Mouse (Mus musculus) embryonic fibroblast, embryonic 13.5 days (primary cell): ENCODE data around the gene Hip1r. TPM values are rescaled to one million over a fixed set of nuclear protein-coding genes. Genes with fewer than 3 reads are reported as not detected.

ENCODE experiments used
- H3K27ac ChIP-seq: 2 replicates; pipeline ENCODE4 v1.5.1; 2012; ENCODE audit warnings: low read length, control low read depth, inconsistent platforms; ENCODE audit not compliant: insufficient read depth
- H3K4me1 ChIP-seq: 2 replicates; pipeline ENCODE4 v1.6.1; 2011; ENCODE audit warnings: low read length; ENCODE audit not compliant: control insufficient read depth, insufficient read depth
- H3K4me3 ChIP-seq: 2 replicates; pipeline ENCODE4 v1.5.1; 2011; ENCODE audit warnings: mild to moderate bottlenecking, control low read depth, low read length; ENCODE audit not compliant: insufficient read depth
- CTCF ChIP-seq: IDR thresholded peaks from 2 replicates; pipeline ENCODE4 v1.5.1; 2011; ENCODE audit warnings: mild to moderate bottlenecking, control low read depth, low read length, moderate library complexity, borderline replicate concordance; ENCODE audit not compliant: insufficient read depth
- POLR2A ChIP-seq: IDR thresholded peaks from 2 replicates; pipeline ENCODE4 v1.6.1; 2011; ENCODE audit warnings: low read depth, mild to moderate bottlenecking, control low read depth, low read length, moderate library complexity
- polyA plus RNA-seq: library from polyadenylated mRNA; stranded (reverse); fragments of >200 nt; gene quantifications from 2 replicates; pipeline ENCODE4 v1.2.4, GENCODE M21; 2011; ENCODE audit warnings: low read depth; ENCODE audit not compliant: missing spikeins, insufficient read length

Hip1r gene
- polyA plus RNA-seq, 1 experiment, result 5.9 TPM

DNA sequence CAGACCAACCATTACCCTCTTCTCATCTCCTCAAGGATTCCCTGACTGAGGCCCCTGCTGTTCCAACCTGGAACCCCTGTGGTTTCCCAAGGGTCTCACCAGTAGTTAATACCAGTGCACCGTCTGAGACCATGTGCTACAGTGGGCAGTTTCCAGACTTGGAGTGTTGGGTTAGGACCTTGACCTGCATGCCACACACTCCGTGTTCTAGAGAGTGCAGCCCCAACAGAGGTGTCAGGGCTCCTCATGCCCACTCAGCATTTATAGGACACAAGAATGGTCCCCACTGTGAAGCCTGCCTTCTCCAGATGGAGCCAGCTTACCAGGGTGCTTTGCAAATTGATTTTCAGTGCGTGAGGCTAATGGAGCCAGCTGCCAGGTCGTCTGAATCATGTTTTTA lies 29.9 kb downstream of the Hip1r start:
- Histone ChIP-seq H3K4me1 (peaks cover 9% of the 10 kb centered on the region), H3K4me3 (no peak overlapping the region), H3K27ac (no peak overlapping the region)
- TF ChIP-seq CTCF (no peak), POLR2A (no peak)

DNA sequence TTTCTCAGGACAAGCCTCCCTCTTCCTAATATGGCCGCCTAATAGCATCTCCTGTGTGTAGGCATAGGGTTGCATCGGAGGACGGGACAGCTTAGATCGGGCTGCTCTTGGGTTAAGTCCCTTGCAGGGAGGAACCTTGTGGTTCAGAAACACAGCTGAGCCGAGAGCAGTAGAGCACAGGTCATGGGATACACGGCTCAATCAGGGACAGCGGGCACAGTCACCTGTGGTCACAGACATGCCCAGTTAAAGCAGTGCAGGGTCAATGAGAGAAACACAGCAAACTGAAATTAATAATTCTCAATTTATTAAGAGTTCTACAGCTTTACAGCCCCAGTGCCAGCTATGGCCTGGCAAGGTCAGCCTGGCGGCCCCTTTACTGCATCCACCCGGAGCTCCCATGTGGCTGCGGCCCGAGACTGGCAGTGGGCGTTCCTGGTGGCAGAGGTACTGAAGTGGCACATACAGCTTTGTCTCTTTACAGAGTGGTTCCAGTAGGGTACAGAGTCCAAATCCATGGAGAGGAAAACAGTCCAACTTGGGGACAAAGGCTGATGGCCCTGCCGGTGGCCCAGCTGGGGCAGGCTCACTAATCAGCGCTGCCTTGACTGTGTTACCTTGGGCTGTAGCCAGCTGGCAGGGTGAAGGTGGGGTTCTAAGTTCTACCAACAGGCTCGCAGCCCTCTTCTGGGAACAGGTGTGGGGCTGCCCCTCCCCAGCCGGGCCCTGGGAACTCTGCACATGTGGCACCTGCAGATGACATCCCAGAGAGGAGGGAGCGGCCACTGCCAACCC lies 31.1 kb downstream of the Hip1r start:
- no peak overlapping the region for H3K4me3 ChIP-seq
- peaks cover 9% of the 10 kb centered on the region for H3K4me1 ChIP-seq
- no peak overlapping the region for H3K27ac ChIP-seq
- no peak for TF ChIP-seq POLR2A
- TF ChIP-seq CTCF, result no peak

DNA sequence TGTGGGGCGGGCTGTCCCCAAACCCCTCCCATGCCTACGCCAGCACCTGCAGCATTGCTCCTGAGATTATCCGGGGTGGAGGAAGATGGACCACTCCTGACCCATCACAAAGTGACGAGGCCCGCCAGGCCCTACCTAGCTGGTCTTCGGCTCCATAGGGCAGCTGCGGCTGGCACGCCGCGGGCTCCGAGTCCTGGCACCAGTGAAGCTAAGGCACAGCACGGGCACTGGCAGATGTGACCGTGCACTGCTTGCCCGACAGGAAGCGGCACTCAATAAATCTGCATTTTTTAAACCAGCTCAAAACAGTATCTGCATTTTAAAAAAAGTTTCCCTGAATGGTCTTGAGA lies 31.7 kb downstream of the Hip1r start:
- TF ChIP-seq CTCF (no peak), POLR2A (no peak)
- Histone ChIP-seq H3K27ac (no peak overlapping the region), H3K4me3 (no peak overlapping the region), H3K4me1 (peaks cover 9% of the 10 kb centered on the region)

DNA sequence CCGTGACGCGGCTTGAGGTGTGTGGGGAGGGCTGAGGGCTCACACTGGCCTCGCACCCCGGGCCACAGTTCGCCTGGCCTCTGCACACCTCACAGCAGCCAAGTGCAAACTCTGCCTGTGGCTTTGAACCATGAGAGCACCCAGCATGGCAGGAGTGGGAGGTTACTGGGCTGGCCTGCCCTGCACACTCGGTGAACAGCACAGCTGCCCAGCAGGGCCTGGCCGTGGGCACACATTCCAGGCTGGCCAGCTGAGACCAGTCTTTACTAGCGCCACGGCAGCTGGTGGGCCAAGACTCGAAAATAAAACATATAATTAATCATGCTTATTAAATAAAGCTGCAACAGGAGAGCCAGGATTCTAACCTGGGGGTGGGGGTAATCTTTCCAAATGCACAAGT lies 32.2 kb downstream of the Hip1r start:
- TF ChIP-seq POLR2A (no peak), CTCF (no peak)
- no peak overlapping the region for H3K27ac ChIP-seq
- H3K4me1 ChIP-seq, result peaks cover 9% of the 10 kb centered on the region
- no peak overlapping the region for H3K4me3 ChIP-seq

DNA sequence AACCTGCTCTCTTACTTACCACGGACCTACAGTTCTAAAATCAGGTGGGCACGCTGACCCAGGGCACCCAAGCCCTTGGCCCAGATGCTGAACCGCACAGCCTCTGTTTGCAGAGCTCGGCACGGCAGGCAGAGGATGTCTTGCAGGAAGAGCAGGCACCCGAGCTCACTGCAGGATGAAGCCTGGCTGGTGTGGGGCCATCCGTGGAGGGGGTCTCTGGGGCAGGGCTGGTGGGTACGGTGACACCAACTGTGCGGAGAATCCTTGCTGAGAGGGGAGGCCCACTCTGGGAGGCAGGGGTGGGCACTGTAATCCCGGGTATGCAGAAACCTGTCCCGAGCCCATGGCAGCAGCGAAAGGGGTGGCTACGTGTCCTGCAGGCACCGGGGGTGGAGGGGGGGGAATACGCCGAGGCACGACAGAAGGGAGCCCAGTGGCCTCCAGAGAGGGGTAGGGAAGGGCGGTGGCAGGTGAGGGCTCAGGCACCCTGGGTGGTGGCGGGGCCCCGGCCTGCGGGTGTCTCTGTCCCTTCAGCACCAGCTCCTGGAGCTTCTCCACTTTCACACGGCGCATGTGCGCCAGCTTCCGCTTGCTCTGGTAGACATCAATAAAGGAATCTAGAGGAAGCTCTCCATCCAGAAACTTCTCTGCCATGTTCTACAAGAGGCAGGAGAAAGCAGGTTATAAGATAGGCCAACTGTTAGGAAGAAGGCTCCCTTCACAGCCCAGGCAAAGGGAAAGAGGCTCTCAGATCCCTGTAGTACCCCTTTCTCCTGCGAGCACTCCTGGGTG lies 32.9 kb downstream of the Hip1r start:
- Histone ChIP-seq H3K27ac (no peak overlapping the region), H3K4me1 (peaks cover 9% of the 10 kb centered on the region), H3K4me3 (no peak overlapping the region)
- no peak for TF ChIP-seq CTCF
- no peak for TF ChIP-seq POLR2A

DNA sequence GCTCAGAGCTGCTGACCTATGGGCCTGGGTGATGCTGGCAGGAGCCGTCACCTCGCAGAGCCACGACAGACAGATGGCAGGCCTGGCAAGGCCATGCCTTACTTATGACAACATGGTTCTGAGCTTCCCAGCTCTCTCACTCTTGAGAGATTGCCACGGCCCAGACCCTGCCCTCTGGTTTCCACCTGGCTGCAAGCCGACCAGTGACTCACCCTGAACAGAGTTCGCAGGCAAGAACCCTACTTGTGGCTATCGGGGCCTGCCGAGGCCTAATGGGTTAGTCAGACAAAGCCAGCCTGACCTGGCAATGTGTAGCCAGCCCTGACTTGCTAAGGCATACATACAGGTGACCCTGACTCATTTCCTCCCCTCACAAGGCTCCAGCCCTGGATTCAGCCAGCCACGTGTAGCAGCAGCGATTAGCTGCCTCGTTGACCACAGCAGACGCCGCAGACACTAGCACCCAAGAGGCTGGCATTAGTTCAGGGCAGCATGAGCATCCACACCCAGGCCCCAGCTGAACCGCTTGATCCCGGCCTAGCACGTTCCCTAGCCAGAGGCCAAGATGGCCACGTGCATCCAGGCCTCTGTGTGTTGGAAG lies 33.6 kb downstream of the Hip1r start:
- TF ChIP-seq CTCF (no peak), POLR2A (no peak)
- Histone ChIP-seq H3K27ac (peak overlapping the region; percentile 60), H3K4me1 (peaks cover 11% of the 10 kb centered on the region), H3K4me3 (no peak overlapping the region)

DNA sequence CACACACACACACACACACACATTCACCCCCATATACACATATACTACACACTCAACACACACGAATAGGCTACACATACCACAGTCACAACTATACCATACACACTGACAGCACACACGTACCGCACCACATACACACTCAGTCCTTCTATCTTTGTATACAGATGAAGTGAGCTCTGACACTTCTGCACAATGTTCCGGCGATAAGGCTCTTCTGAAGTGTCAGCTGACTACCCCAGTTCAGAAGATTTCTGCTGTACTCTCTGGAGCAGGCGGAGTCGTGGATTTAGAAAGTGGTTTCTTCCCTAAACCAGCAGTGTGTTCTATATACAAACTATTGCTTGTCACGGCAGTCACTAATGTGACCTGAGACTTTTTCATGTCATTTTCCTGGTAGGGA lies 36.6 kb downstream of the Hip1r start:
- Histone ChIP-seq H3K4me3 (no peak overlapping the region), H3K27ac (no peak overlapping the region), H3K4me1 (peaks cover 15% of the 10 kb centered on the region)
- no peak for TF ChIP-seq CTCF
- TF ChIP-seq POLR2A, result no peak

DNA sequence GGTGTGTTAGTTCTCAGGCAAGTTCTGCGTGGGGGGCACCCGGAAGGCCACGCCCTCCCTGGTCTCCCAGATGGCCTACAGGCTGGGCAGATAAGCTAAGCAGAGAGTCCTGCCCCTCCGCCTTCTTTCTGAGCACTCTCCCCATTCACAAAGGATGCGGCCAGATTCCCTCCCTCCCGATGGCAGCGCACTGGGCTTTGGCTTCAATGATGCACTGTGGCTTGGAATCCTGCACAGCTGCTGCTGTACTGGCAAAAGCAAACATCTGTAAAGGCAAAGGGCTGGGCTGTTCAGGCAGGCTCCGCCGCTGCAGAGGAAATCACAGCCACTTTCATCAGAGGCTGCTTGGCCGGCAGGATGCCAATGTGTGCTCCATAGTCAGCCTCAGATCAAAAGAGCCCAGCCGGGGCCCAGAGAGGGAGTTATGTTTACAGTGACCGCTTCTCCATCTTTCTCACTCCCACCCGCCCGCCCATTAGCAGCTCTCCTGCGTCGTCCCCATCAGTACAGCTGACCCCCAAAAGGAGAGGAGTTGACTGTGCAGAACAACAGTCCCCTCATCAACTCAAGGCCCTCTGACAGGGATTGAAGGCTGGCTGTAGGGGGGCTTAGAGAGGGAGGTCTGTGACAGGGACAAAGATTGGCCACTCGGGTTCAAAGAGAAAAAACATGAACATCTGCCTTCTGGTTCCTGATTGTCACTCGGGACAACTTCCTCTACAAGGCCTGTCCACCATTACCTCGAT lies 37.7 kb downstream of the Hip1r start:
- TF ChIP-seq POLR2A (no peak), CTCF (no peak)
- Histone ChIP-seq H3K4me3 (no peak overlapping the region), H3K4me1 (peaks cover 15% of the 10 kb centered on the region), H3K27ac (peak overlapping the region; percentile 49)

DNA sequence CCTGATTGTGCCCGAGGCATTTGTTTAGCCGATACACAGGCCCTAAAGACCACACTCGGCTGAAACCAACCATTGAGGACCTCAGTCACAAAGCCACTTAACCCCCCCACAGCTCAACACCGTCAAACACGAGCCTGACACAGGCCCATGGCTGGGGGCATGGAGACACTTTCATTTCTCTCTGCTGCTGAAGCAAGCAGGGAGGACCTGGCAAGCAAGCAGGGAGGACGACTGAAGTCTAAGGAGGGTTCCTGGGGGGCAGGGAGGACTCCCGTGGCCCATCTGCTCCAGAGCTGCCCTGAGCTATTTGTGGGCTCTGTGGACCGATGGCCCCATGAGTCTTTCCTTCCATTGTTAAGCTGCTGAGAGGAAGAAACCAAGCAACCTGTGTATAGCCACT lies 38.5 kb downstream of the Hip1r start:
- no peak for TF ChIP-seq POLR2A
- TF ChIP-seq CTCF, result no peak
- peaks cover 15% of the 10 kb centered on the region for H3K4me1 ChIP-seq
- H3K27ac ChIP-seq, result peak overlapping the region; percentile 49

More for the DNA sequence above, 38.5 kb downstream of the Hip1r start:
- no peak overlapping the region for H3K4me3 ChIP-seq
